Mouse (Mus musculus): ENCODE results near the gene Sall1. TPM values are rescaled to one million over a fixed set of nuclear protein-coding genes. Genes with fewer than 3 reads are reported as not detected.

The Sall1 gene
- polyA plus RNA-seq (2012; rRNA removed; ENCODE audit: low replicate concordance): 0.26 and 34.9 TPM in 2 replicates

DNA sequence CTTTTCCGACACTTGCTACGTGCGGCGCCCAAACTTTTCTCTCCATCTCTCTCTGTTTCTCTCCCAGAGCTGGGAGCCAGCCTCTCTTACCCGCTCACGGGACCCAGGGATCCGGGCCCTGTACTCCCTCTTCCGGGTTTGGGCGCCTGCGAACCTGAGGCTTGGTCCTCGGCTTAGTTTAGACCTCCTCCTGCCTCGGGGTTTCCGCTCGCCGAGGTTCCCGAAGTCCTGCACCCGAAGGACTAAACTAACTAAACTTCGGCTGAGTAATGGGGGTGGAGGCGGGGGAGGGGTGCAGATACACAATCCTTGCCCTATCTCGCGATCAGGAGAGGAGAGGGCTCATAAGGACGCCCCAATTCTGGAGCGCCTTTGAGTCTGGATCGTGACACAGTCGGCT, at the start of gene Sall1:
Gene Sall1, minus strand, starts transcription at position 223 of the 400 bp plus-strand sequence.

